Mouse (Mus musculus): ENCODE measurements at regions not wholly inside any gene's neighbourhood (a gene's known extent, or its start where the extent isn't known, plus 50 kb on each side); places are given as distances from the start of the nearest gene placed in this dataset.

- Histone ChIP-seq H3K27ac (no peak overlapping the region), H3K4me1 (replicated peaks) (no peaks in the 10 kb centered on the region), H3K36me3 (no peaks in the 10 kb centered on the region), H3K27me3 (ENCODE audit: insufficient read depth, poor library complexity, severe bottlenecking) (no peaks in the 10 kb centered on the region), H3K9me3 (no peaks in the 10 kb centered on the region), H3K4me3 (no peak overlapping the region)
- WGBS, result 93% methylated on average over 4 of the region's 4 CpGs
- no peak for DNase-seq (ENCODE audit: low spot score)
Measured at GRCm38 (mm10) chr16:75360791-75361190, 225.1 kb downstream of the Lipi start.

- no peak for DNase-seq (ENCODE audit: low spot score)
- Histone ChIP-seq H3K36me3 (no peaks in the 10 kb centered on the region), H3K4me1 (replicated peaks) (no peaks in the 10 kb centered on the region), H3K4me3 (no peak overlapping the region), H3K27ac (no peak overlapping the region), H3K27me3 (ENCODE audit: insufficient read depth, poor library complexity, severe bottlenecking) (no peaks in the 10 kb centered on the region), H3K9me3 (no peaks in the 10 kb centered on the region)
- 94% methylated on average over 1 of the region's 1 CpGs for WGBS
Measured at GRCm38 (mm10) chr16:75353394-75353793, 232.5 kb downstream of the Lipi start.

GRCm38 (mm10) chr16:75344201-75344927 lies 241.5 kb downstream of the Lipi start:
- no peaks in the 10 kb centered on the region for H3K4me1 ChIP-seq (replicated peaks)
- H3K4me3 ChIP-seq, result no peak overlapping the region
- no peak overlapping the region for H3K27ac ChIP-seq
- no peaks in the 10 kb centered on the region for H3K36me3 ChIP-seq
- H3K27me3 ChIP-seq (ENCODE audit: insufficient read depth, poor library complexity, severe bottlenecking), result no peaks in the 10 kb centered on the region
- no peak for DNase-seq (ENCODE audit: low spot score)
- no peaks in the 10 kb centered on the region for H3K9me3 ChIP-seq
- 92% methylated on average over 8 of the region's 8 CpGs for WGBS

- Histone ChIP-seq H3K4me1 (replicated peaks) (no peaks in the 10 kb centered on the region), H3K36me3 (no peaks in the 10 kb centered on the region)
- 50% methylated on average over 11 of the region's 11 CpGs for WGBS
Measured at GRCm38 (mm10) chr16:75343028-75343901, 242.6 kb downstream of the Lipi start.

GRCm38 (mm10) chr16:75334228-75334627 lies 251.6 kb downstream of the Lipi start:
- WGBS, result 98% methylated on average over 2 of the region's 2 CpGs
- Histone ChIP-seq H3K4me3 (no peak overlapping the region), H3K36me3 (no peaks in the 10 kb centered on the region), H3K27ac (no peak overlapping the region), H3K27me3 (ENCODE audit: insufficient read depth, poor library complexity, severe bottlenecking) (no peaks in the 10 kb centered on the region), H3K4me1 (replicated peaks) (no peaks in the 10 kb centered on the region), H3K9me3 (no peaks in the 10 kb centered on the region)
- no peak for DNase-seq (ENCODE audit: low spot score)

More at GRCm38 (mm10) chr16:75343028-75343901, 242.6 kb downstream of the Lipi start:
- no peaks in the 10 kb centered on the region for H3K27me3 ChIP-seq (ENCODE audit: insufficient read depth, poor library complexity, severe bottlenecking)
- DNase-seq (ENCODE audit: low spot score), result no peak
- no peaks in the 10 kb centered on the region for H3K9me3 ChIP-seq
- no peak overlapping the region for H3K27ac ChIP-seq
- H3K4me3 ChIP-seq, result no peak overlapping the region

- no peak for DNase-seq (ENCODE audit: low spot score)
- no peaks in the 10 kb centered on the region for H3K9me3 ChIP-seq
- no peak overlapping the region for H3K27ac ChIP-seq
- no peaks in the 10 kb centered on the region for H3K27me3 ChIP-seq (ENCODE audit: insufficient read depth, poor library complexity, severe bottlenecking)
- H3K4me1 ChIP-seq (replicated peaks), result no peaks in the 10 kb centered on the region
- WGBS, result 70% methylated on average over 5 of the region's 5 CpGs
- no peak overlapping the region for H3K4me3 ChIP-seq
- H3K36me3 ChIP-seq, result no peaks in the 10 kb centered on the region
Measured at GRCm38 (mm10) chr16:75333750-75334149, 252.1 kb downstream of the Lipi start.

GRCm38 (mm10) chr16:75332853-75333252 lies 253.0 kb downstream of the Lipi start:
- H3K4me3 ChIP-seq, result no peak overlapping the region
- DNase-seq (ENCODE audit: low spot score), result no peak
- WGBS, result 89% methylated on average over 4 of the region's 4 CpGs
- no peaks in the 10 kb centered on the region for H3K4me1 ChIP-seq (replicated peaks)
- H3K27ac ChIP-seq, result no peak overlapping the region
- no peaks in the 10 kb centered on the region for H3K27me3 ChIP-seq (ENCODE audit: insufficient read depth, poor library complexity, severe bottlenecking)
- H3K9me3 ChIP-seq, result no peaks in the 10 kb centered on the region
- H3K36me3 ChIP-seq, result no peaks in the 10 kb centered on the region

GRCm38 (mm10) chr16:75325296-75325695 lies 260.6 kb downstream of the Lipi start:
- DNase-seq (ENCODE audit: low spot score), result no peak
- no peaks in the 10 kb centered on the region for H3K27me3 ChIP-seq (ENCODE audit: insufficient read depth, poor library complexity, severe bottlenecking)
- no peak overlapping the region for H3K27ac ChIP-seq
- 75% methylated on average over 1 of the region's 1 CpGs for WGBS
- H3K4me3 ChIP-seq, result no peak overlapping the region
- H3K4me1 ChIP-seq (replicated peaks), result no peaks in the 10 kb centered on the region
- no peaks in the 10 kb centered on the region for H3K36me3 ChIP-seq
- no peaks in the 10 kb centered on the region for H3K9me3 ChIP-seq

GRCm38 (mm10) chr16:75304743-75305142 lies 281.1 kb downstream of the Lipi start:
- Histone ChIP-seq H3K9me3 (no peaks in the 10 kb centered on the region), H3K4me1 (replicated peaks) (no peaks in the 10 kb centered on the region), H3K4me3 (no peak overlapping the region), H3K27me3 (ENCODE audit: insufficient read depth, poor library complexity, severe bottlenecking) (no peaks in the 10 kb centered on the region), H3K36me3 (no peaks in the 10 kb centered on the region), H3K27ac (no peak overlapping the region)
- WGBS, result 83% methylated on average over 4 of the region's 4 CpGs
- no peak for DNase-seq (ENCODE audit: low spot score)

GRCm38 (mm10) chr16:75297416-75297815 lies 288.4 kb downstream of the Lipi start:
- WGBS, result 90% methylated on average over 3 of the region's 3 CpGs
- H3K4me1 ChIP-seq (replicated peaks), result no peaks in the 10 kb centered on the region
- no peaks in the 10 kb centered on the region for H3K36me3 ChIP-seq
- no peak overlapping the region for H3K27ac ChIP-seq
- no peaks in the 10 kb centered on the region for H3K27me3 ChIP-seq (ENCODE audit: insufficient read depth, poor library complexity, severe bottlenecking)
- no peaks in the 10 kb centered on the region for H3K9me3 ChIP-seq
- no peak for DNase-seq (ENCODE audit: low spot score)
- H3K4me3 ChIP-seq, result no peak overlapping the region

GRCm38 (mm10) chr16:75292736-75293428 lies 293.0 kb downstream of the Lipi start:
- H3K4me1 ChIP-seq (replicated peaks), result no peaks in the 10 kb centered on the region
- 85% methylated on average over 9 of the region's 9 CpGs for WGBS
- H3K36me3 ChIP-seq, result no peaks in the 10 kb centered on the region
- no peaks in the 10 kb centered on the region for H3K27me3 ChIP-seq (ENCODE audit: insufficient read depth, poor library complexity, severe bottlenecking)
- no peak overlapping the region for H3K27ac ChIP-seq
- H3K9me3 ChIP-seq, result no peaks in the 10 kb centered on the region
- no peak for DNase-seq (ENCODE audit: low spot score)
- H3K4me3 ChIP-seq, result no peak overlapping the region

- WGBS, result 51% methylated on average over 4 of the region's 4 CpGs
- Histone ChIP-seq H3K27ac (no peak overlapping the region), H3K9me3 (no peaks in the 10 kb centered on the region), H3K4me1 (replicated peaks) (no peaks in the 10 kb centered on the region), H3K36me3 (no peaks in the 10 kb centered on the region), H3K4me3 (no peak overlapping the region), H3K27me3 (ENCODE audit: insufficient read depth, poor library complexity, severe bottlenecking) (no peaks in the 10 kb centered on the region)
- no peak for DNase-seq (ENCODE audit: low spot score)
Measured at GRCm38 (mm10) chr16:75291194-75291593, 294.7 kb downstream of the Lipi start.

GRCm38 (mm10) chr16:75287150-75287549 lies 298.7 kb downstream of the Lipi start:
- H3K4me1 ChIP-seq (replicated peaks), result no peaks in the 10 kb centered on the region
- no peaks in the 10 kb centered on the region for H3K36me3 ChIP-seq
- no peaks in the 10 kb centered on the region for H3K9me3 ChIP-seq
- no peak overlapping the region for H3K27ac ChIP-seq
- WGBS, result 95% methylated on average over 1 of the region's 1 CpGs
- DNase-seq (ENCODE audit: low spot score), result no peak
- H3K27me3 ChIP-seq (ENCODE audit: insufficient read depth, poor library complexity, severe bottlenecking), result no peaks in the 10 kb centered on the region
- H3K4me3 ChIP-seq, result no peak overlapping the region

All from hindbrain, embryonic 10.5 days (tissue).